Mouse (Mus musculus) C2C12 (cell line): ENCODE measurements around the gene 1700016D06Rik.

Experiments used
- CTCF ChIP-seq: IDR thresholded peaks from one replicate; pipeline ENCODE4 v1.5.1; 2011; ENCODE audit not compliant: control insufficient read depth, insufficient read depth, insufficient read length
- MAX ChIP-seq: IDR thresholded peaks from one replicate; pipeline ENCODE4 v1.6.1; 2011; ENCODE audit warnings: mild to moderate bottlenecking, control low read depth
- MYOD1 ChIP-seq: IDR thresholded peaks from one replicate; pipeline ENCODE4 v1.6.1; 2011; ENCODE audit warnings: low read depth; ENCODE audit not compliant: control insufficient read depth, insufficient read length
- MYOG ChIP-seq: IDR thresholded peaks from one replicate; pipeline ENCODE4 v1.6.1; 2011; ENCODE audit not compliant: control insufficient read depth, insufficient read length; ENCODE audit errors: extremely low read depth
- USF1 ChIP-seq: IDR thresholded peaks from one replicate; pipeline ENCODE4 v1.6.1; 2011; ENCODE audit warnings: low read depth, mild to moderate bottlenecking, control low read depth, moderate library complexity

- TF ChIP-seq CTCF (no peak), USF1 (no peak), MYOD1 (no peak), MAX (no peak), MYOG (no peak)
These were observed 29.5 kb upstream of the 1700016D06Rik start for GRCm38 (mm10) chr8:11730271-11730940.
